Mouse (Mus musculus) thymus, postnatal 4 days (tissue): ENCODE results near the gene Samd3.

Experiments
- DNase-seq: peaks from one replicate; pipeline ENCODE4 v3.0.0; 2021

Gene Samd3

DNA sequence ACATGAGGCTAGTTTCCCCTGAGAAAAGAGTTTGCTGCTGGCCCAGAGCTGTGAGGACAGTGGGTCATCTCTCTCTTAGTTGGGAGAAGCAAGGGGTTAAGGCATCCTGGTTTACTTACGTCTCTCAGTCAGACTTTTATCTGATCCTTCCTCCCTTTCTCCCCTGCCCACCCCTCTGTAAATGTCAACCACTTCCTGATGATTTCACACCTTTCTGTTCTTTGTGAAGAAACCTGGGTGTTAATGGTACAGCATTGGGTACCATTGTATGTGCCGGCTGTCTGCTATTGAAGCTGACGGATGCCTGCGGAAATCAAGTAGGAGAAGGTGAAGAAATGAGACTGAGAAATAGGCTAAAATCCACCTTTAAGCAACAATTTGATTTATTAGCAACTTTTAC is at the start of gene Samd3:
Gene Samd3, plus strand, starts transcription at position 220 of the 400 bp plus-strand sequence.
- DNase-seq, result no peak

GRCm38 (mm10) chr10:26185289-26185688 is 44.2 kb upstream of the Samd3 start:
- DNase-seq, result no peak

DNA sequence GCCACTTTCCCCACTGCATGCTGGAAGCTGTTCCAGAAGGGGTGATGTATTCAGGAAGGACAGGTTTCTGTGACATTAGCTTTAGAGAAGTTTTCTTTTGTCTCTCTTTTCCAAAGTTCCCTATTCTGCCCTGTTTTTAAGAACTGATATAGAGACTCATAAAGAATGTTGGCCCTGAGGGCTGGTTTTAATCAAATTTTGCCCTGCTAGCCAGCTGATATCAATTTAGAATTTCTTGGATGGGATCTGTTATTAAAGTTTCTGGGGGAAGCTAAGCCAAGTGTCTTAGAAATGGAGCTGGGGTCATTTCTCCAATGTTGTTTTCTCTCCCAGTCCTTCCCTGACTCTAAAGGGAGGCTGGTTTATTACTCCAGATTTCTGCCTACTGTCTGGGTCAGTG is 38.7 kb upstream of the Samd3 start:
- DNase-seq, result no peak

DNA sequence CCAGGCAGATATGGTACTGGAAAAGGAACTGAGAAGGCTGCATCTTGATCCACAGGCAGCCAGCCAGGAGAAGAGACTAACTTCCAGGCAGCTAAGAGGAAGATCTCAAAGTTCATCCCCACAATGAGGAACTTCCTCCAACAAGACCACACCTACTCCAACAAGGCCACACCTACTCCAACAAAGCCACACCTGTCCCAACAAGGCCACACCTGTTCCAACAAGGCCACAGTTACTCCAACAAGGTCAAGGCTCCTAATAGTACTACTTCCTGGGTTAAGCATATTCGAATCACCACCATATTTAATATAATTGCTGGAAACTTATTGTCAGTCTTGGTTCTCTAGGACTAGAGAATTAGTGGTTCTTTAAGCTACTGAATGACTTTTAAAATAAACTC is 34.6 kb upstream of the Samd3 start:
- no peak for DNase-seq

DNA sequence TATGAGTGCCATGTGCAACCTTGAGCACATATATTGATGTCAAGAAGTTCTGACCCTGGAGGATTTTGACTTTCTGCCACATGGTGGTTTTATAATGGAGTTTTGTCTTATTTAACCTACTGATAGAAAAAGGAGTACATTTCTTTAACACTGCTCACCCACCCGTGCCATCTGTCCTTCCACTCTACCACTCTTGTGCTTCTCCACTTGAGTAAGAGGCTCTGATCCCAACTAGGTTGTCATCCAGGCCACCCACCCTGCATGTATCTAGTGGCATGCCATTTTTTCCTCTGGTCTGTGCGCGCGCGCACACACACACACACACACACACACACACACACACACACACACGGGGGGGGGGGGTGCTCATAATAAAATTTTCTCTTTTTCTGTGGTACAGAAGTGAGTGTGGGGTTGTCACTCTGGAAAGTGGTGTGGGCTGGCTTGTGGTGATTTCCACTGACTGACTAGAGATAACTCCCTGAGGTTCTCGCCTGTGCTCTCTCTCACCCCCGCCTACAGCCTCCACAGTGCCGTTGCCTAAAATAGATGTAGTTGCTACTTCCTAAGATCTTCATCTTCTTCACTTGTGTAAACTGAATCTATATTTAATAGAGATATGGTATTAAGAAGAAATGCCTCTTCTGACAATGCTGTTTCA is 26.7 kb upstream of the Samd3 start:
- DNase-seq, result no peak

GRCm38 (mm10) chr10:26220729-26221128 is 8.8 kb upstream of the Samd3 start:
- DNase-seq, result no peak

DNA sequence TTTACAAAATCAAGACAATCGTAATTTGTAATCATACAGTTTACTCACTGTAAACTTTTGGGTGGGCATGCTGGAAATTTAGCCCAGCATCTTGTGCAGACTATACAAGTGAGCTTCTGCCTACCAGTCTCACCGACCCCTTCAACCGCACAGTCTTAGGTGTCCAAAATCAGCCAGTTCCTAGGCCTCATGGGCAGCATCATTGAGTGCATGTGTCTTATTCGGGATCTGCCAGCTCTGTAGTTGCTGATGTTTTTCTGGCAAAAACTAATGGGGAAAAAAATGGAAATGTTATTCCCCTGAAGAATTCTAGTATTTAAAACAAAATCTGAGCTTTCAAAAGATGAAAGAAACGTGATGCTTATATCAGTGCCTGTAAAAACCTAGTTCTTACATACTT is 3.3 kb upstream of the Samd3 start:
- no peak for DNase-seq

GRCm38 (mm10) chr10:26226734-26227133 is 2.8 kb upstream of the Samd3 start:
- no peak for DNase-seq

- DNase-seq, result no peak
These were observed 1.3 kb upstream of the Samd3 start for GRCm38 (mm10) chr10:26228187-26228586.

GRCm38 (mm10) chr10:26232071-26232653 is 2.7 kb downstream of the Samd3 start:
- no peak for DNase-seq

GRCm38 (mm10) chr10:26238559-26238958 is 9.1 kb downstream of the Samd3 start:
- DNase-seq, result no peak

- no peak for DNase-seq
These were observed 9.6 kb downstream of the Samd3 start for GRCm38 (mm10) chr10:26239090-26239489.

- no peak for DNase-seq
These were observed 13.7 kb downstream of the Samd3 start for GRCm38 (mm10) chr10:26243203-26243602.

- no peak for DNase-seq
These were observed 15.0 kb downstream of the Samd3 start for GRCm38 (mm10) chr10:26244466-26244865.

DNA sequence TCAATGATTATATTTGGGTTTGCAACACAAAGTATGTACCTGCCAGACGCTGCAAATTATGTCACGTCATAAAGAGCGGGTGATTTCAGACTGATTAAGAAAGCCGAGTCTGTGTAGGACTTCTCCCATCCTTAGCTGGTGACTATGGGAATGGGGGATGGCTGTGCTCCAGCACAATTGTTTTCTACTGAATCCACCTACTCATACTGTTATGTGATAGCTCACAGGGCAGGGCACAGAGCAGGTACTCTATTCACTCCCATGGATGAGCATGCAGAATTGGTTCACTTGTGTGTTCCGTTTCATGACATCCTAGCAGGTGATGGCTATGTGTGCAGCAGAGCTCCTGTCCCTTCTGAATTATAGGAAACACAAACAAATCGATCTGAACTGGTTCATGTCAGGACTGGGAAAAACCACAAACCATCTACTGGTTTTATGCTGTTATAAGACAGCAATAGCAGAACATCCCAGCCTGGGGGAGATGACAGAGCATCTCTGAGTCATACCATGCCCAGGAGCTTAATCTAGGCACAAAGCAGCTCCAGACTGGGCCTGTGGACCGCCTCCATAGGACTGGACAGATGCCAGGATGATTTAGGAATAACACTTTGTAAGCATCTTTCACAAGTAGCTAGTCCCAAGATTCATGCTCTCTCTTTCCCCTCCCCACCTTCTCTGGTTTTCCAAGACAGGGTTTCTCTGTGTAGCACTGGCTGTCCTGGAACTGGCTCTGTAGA is 20.1 kb downstream of the Samd3 start:
- no peak for DNase-seq

DNA sequence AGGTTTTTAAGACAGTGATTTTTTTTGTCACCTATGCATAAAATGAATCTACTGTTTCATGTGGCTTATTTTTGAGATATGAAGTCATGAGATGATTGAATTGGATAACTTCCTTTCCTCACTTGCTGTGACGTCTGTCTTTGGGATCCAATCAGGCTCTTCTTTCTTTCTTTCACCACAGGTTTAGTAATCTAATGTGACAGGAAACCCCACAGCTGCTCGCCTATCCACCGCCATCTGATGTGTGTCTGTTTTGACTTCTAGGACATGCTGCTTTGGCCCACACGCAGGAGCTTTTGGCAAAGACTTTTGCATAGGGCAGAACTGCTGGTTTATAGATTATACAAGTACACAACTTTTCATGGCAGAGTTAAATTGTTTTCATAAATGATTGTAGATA is 30.4 kb downstream of the Samd3 start:
- DNase-seq, result no peak

DNA sequence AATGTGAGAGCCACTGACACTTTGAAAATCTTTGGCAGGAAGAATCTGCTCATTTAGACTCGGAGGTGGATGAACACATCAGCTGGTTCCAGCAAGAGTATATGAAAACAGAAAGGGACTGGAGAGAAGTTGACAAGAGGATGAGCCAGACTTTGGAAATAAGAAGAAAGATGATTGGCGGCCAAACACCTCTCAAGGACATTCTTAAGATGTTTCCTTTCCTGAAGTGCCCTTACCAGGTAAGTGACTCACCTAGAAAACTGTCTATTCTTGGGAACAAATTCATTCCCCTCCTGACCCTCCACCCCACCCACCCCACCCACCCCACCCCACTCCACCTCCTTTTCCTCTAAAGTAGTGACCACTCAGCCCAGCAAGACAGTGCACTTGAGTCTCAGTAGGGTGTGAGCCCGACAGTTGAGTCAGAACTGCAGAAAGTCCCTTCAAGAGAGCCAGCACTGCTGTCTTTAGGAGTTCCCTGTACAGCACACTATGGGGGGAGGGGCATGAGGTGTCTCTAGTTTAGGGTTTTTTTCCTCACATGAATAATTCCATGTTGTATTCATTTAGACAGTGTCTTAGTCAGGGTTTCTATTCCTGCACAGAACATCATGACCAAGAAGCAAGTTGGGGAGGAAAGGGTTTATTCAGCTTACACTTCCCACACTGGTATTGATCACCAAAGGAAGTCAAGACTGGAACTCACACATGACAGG is 34.4 kb downstream of the Samd3 start:
- no peak for DNase-seq

DNA sequence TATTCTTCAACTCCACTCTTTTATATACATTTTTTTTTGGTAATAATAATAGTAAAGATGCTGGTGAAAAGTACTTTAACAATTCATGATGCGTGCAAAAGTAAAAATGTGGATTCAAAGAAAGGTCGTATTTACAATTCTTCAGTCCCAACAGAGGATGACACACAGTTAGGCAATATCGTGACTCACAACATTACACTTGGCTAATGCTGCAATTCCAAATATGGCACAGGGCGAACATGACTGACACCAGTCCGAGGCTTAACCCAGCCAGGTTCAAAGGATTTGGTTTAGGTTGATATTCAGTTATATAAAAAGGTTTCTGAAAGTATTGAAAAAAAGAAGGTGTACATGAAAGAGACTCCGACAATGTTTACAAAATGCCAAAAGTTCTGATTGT is 45.9 kb downstream of the Samd3 start:
- DNase-seq, result no peak

GRCm38 (mm10) chr10:26280009-26280408 is 50.5 kb downstream of the Samd3 start:
- DNase-seq, result no peak

- no peak for DNase-seq
These were observed 57.6 kb downstream of the Samd3 start for GRCm38 (mm10) chr10:26287136-26287535.

DNA sequence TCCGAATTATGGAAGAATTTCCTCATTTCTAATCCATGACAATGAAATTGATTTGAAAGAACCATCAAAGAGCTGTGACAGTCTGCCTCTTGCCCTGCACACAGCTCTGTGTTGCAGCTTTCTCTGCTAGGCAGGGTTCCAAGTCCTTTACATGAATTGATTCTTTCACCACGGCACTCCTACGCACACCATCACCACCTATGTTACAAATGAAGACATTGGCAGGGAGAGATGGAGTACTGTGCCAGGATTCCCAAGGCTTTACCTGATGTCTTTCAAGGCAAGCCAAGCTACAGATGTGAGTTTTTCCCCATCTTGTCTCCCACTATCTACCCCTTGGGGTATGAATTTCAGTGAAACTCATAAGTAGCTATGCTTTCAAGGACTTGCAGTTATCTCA is 67.7 kb downstream of the Samd3 start:
- DNase-seq, result no peak

- DNase-seq, result peak; percentile 38
These were observed 68.1 kb downstream of the Samd3 start for GRCm38 (mm10) chr10:26297626-26298025.

DNA sequence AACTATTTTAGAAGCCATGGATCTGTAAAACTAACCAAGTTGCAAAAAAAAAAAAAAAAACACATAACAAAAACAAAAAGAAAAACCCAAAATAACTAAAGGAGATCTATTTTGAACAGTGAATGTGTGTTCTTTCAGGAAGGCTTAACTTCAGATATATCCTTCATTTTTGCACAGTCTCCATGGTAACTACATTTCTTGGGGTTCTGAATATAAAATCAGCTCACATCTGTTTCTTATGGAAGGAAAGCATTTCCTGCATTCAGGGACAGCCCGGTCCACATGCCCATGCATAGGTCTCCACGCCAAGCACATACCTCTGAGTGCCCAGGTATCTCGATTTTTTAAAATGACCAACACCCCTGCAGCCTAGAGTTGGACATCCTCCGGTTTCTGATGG is 72.8 kb downstream of the Samd3 start:
- DNase-seq, result no peak

- DNase-seq, result no peak
These were observed 74.0 kb downstream of the Samd3 start for GRCm38 (mm10) chr10:26303485-26303884.
